Mouse (Mus musculus): ENCODE data around the gene Pik3ca. TPM values are rescaled to one million over a fixed set of nuclear protein-coding genes. Genes with fewer than 3 reads are reported as not detected.

Pik3ca gene
- polyA plus RNA-seq, 1 experiment: not detected

- no peak for TF ChIP-seq CTCF (IDR thresholded peaks at IDR 0.05; ENCODE audit: insufficient read depth, low read depth, low read length)
- no peak for TF ChIP-seq POLR2A (IDR thresholded peaks at IDR 0.05; ENCODE audit: insufficient read depth, low read depth, low read length)
- H3K4me1 ChIP-seq (ENCODE audit: control insufficient read depth, insufficient read depth, low read length): no peaks in the 10 kb centered on the region
- WGBS: 32% methylated on average over 11 of the region's 11 CpGs
- no peak overlapping the region for H3K27ac ChIP-seq (ENCODE audit: insufficient read depth, low read depth, low read length)
- H3K4me3 ChIP-seq (ENCODE audit: insufficient read depth, low read depth, low read length): no peak overlapping the region
These were observed 57.0 kb downstream of the Pik3ca start for GRCm38 (mm10) chr3:32454329-32455021.

GRCm38 (mm10) chr3:32459777-32460176 lies 62.3 kb downstream of the Pik3ca start:
- WGBS: 48% methylated on average over 4 of the region's 4 CpGs
- Histone ChIP-seq H3K4me1 (ENCODE audit: control insufficient read depth, insufficient read depth, low read length) (peaks cover 3% of the 10 kb centered on the region), H3K4me3 (ENCODE audit: insufficient read depth, low read depth, low read length) (no peak overlapping the region), H3K27ac (ENCODE audit: insufficient read depth, low read depth, low read length) (no peak overlapping the region)
- no peak for TF ChIP-seq POLR2A (IDR thresholded peaks at IDR 0.05; ENCODE audit: insufficient read depth, low read depth, low read length)
- TF ChIP-seq CTCF (IDR thresholded peaks at IDR 0.05; ENCODE audit: insufficient read depth, low read depth, low read length): peak; percentile 19; the same call in 1 of the 2 replicates

GRCm38 (mm10) chr3:32467321-32467720 lies 69.8 kb downstream of the Pik3ca start:
- 91% methylated on average over 4 of the region's 4 CpGs for WGBS
- H3K4me1 ChIP-seq (ENCODE audit: control insufficient read depth, insufficient read depth, low read length): no peaks in the 10 kb centered on the region
- no peak overlapping the region for H3K27ac ChIP-seq (ENCODE audit: insufficient read depth, low read depth, low read length)
- TF ChIP-seq CTCF (IDR thresholded peaks at IDR 0.05; ENCODE audit: insufficient read depth, low read depth, low read length) (no peak), POLR2A (IDR thresholded peaks at IDR 0.05; ENCODE audit: insufficient read depth, low read depth, low read length) (no peak)
- H3K4me3 ChIP-seq (ENCODE audit: insufficient read depth, low read depth, low read length): no peak overlapping the region

GRCm38 (mm10) chr3:32468411-32468810 lies 70.9 kb downstream of the Pik3ca start:
- H3K27ac ChIP-seq (ENCODE audit: insufficient read depth, low read depth, low read length): no peak overlapping the region
- H3K4me3 ChIP-seq (ENCODE audit: insufficient read depth, low read depth, low read length): no peak overlapping the region
- no peaks in the 10 kb centered on the region for H3K4me1 ChIP-seq (ENCODE audit: control insufficient read depth, insufficient read depth, low read length)
- TF ChIP-seq CTCF (IDR thresholded peaks at IDR 0.05; ENCODE audit: insufficient read depth, low read depth, low read length) (no peak), POLR2A (IDR thresholded peaks at IDR 0.05; ENCODE audit: insufficient read depth, low read depth, low read length) (no peak)
- 55% methylated on average over 4 of the region's 4 CpGs for WGBS

- no peaks in the 10 kb centered on the region for H3K4me1 ChIP-seq (ENCODE audit: control insufficient read depth, insufficient read depth, low read length)
- TF ChIP-seq CTCF (IDR thresholded peaks at IDR 0.05; ENCODE audit: insufficient read depth, low read depth, low read length) (no peak), POLR2A (IDR thresholded peaks at IDR 0.05; ENCODE audit: insufficient read depth, low read depth, low read length) (no peak)
- WGBS: 77% methylated on average over 7 of the region's 7 CpGs
- no peak overlapping the region for H3K4me3 ChIP-seq (ENCODE audit: insufficient read depth, low read depth, low read length)
- H3K27ac ChIP-seq (ENCODE audit: insufficient read depth, low read depth, low read length): no peak overlapping the region
These were observed 73.0 kb downstream of the Pik3ca start for GRCm38 (mm10) chr3:32470449-32470848.

- WGBS: 57% methylated on average over 6 of the region's 6 CpGs
- TF ChIP-seq POLR2A (IDR thresholded peaks at IDR 0.05; ENCODE audit: insufficient read depth, low read depth, low read length): no peak
- TF ChIP-seq CTCF (IDR thresholded peaks at IDR 0.05; ENCODE audit: insufficient read depth, low read depth, low read length): no peak
These were observed 73.6 kb downstream of the Pik3ca start for GRCm38 (mm10) chr3:32471098-32471497.

GRCm38 (mm10) chr3:32472191-32472900 lies 74.9 kb downstream of the Pik3ca start:
- Histone ChIP-seq H3K27ac (ENCODE audit: insufficient read depth, low read depth, low read length) (no peak overlapping the region), H3K4me1 (ENCODE audit: control insufficient read depth, insufficient read depth, low read length) (no peaks in the 10 kb centered on the region), H3K4me3 (ENCODE audit: insufficient read depth, low read depth, low read length) (no peak overlapping the region)
- TF ChIP-seq POLR2A (IDR thresholded peaks at IDR 0.05; ENCODE audit: insufficient read depth, low read depth, low read length) (no peak), CTCF (IDR thresholded peaks at IDR 0.05; ENCODE audit: insufficient read depth, low read depth, low read length) (no peak)
- 78% methylated on average over 14 of the region's 14 CpGs for WGBS

More at GRCm38 (mm10) chr3:32471098-32471497, 73.6 kb downstream of the Pik3ca start:
- Histone ChIP-seq H3K4me1 (ENCODE audit: control insufficient read depth, insufficient read depth, low read length) (no peaks in the 10 kb centered on the region), H3K4me3 (ENCODE audit: insufficient read depth, low read depth, low read length) (no peak overlapping the region), H3K27ac (ENCODE audit: insufficient read depth, low read depth, low read length) (no peak overlapping the region)

GRCm38 (mm10) chr3:32473184-32473583 lies 75.7 kb downstream of the Pik3ca start:
- WGBS: 79% methylated on average over 10 of the region's 10 CpGs
- Histone ChIP-seq H3K4me3 (ENCODE audit: insufficient read depth, low read depth, low read length) (no peak overlapping the region), H3K4me1 (ENCODE audit: control insufficient read depth, insufficient read depth, low read length) (no peaks in the 10 kb centered on the region), H3K27ac (ENCODE audit: insufficient read depth, low read depth, low read length) (no peak overlapping the region)
- TF ChIP-seq CTCF (IDR thresholded peaks at IDR 0.05; ENCODE audit: insufficient read depth, low read depth, low read length) (no peak), POLR2A (IDR thresholded peaks at IDR 0.05; ENCODE audit: insufficient read depth, low read depth, low read length) (no peak)

GRCm38 (mm10) chr3:32479961-32480360 lies 82.5 kb downstream of the Pik3ca start:
- H3K27ac ChIP-seq (ENCODE audit: insufficient read depth, low read depth, low read length): no peak overlapping the region
- H3K4me3 ChIP-seq (ENCODE audit: insufficient read depth, low read depth, low read length): no peak overlapping the region
- no peaks in the 10 kb centered on the region for H3K4me1 ChIP-seq (ENCODE audit: control insufficient read depth, insufficient read depth, low read length)
- TF ChIP-seq POLR2A (IDR thresholded peaks at IDR 0.05; ENCODE audit: insufficient read depth, low read depth, low read length) (no peak), CTCF (IDR thresholded peaks at IDR 0.05; ENCODE audit: insufficient read depth, low read depth, low read length) (no peak)
- WGBS: 96% methylated on average over 7 of the region's 7 CpGs

Data from olfactory bulb, adult 2 months (tissue).